Mouse (Mus musculus): ENCODE measurements around the gene Olfr773. TPM values are rescaled to one million over a fixed set of nuclear protein-coding genes. Genes with fewer than 3 reads are reported as not detected.
"Not testable (repeated sequence)": the region's sequence is repeated elsewhere in the genome, so short reads cannot be mapped to it uniquely, and the experiment has no call there.

The Olfr773 gene
- not detected in 2 replicates for polyA plus RNA-seq (2015; fragmentation: Nextera tagmentation; extraction: Ambion mirVana)

- not testable (repeated sequence) for H3K9ac ChIP-seq (ENCODE audit: low read depth, low read length); ATAC-seq; H3K9me3 ChIP-seq (ENCODE audit: control insufficient read depth, low read length); H3K4me2 ChIP-seq (ENCODE audit: low read depth, low read length); H3K36me3 ChIP-seq (ENCODE audit: control insufficient read depth, insufficient read depth, low read length); H3K27me3 ChIP-seq (replicated peaks; ENCODE audit: control insufficient read depth, insufficient read depth, low read length); H3K27ac ChIP-seq (ENCODE audit: low read length); H3K4me3 ChIP-seq (ENCODE audit: low read length); H3K4me1 ChIP-seq (ENCODE audit: control insufficient read depth, insufficient read depth, low read length)
Observed at GRCm38 (mm10) chr10:129187319-129187718, at the start of gene Olfr773. Gene Olfr773 (minus strand): TSS chr10:129187419.

- Histone ChIP-seq H3K27ac (ENCODE audit: low read length) (no peak within 1 kb of the TSS), H3K4me2 (ENCODE audit: low read depth, low read length) (no peak within 1 kb of the TSS), H3K4me1 (ENCODE audit: control insufficient read depth, insufficient read depth, low read length) (no peaks in the 10 kb centered on the region), H3K36me3 (ENCODE audit: control insufficient read depth, insufficient read depth, low read length) (no peaks in the 10 kb centered on the region), H3K4me3 (ENCODE audit: low read length) (no peak within 1 kb of the TSS), H3K9me3 (ENCODE audit: control insufficient read depth, low read length) (no peaks in the 10 kb centered on the region), H3K9ac (ENCODE audit: low read depth, low read length) (no peak within 1 kb of the TSS), H3K27me3 (replicated peaks; ENCODE audit: control insufficient read depth, insufficient read depth, low read length) (no peaks in the 10 kb centered on the region)
- ATAC-seq: no peak
- 65% methylated on average over 2 of the region's 2 CpGs for WGBS
Observed at GRCm38 (mm10) chr10:129235904-129236303, 48.7 kb upstream of the Olfr773 start, which contains the start of gene Olfr774. Gene Olfr774 (plus strand): TSS chr10:129236204.

- H3K27me3 ChIP-seq (replicated peaks; ENCODE audit: control insufficient read depth, insufficient read depth, low read length): no peaks in the 10 kb centered on the region
- no peak for ATAC-seq
- 70% methylated on average over 1 of the region's 1 CpGs for WGBS
- H3K9me3 ChIP-seq (ENCODE audit: control insufficient read depth, low read length): no peaks in the 10 kb centered on the region
- H3K27ac ChIP-seq (ENCODE audit: low read length): no peak overlapping the region
- H3K4me1 ChIP-seq (ENCODE audit: control insufficient read depth, insufficient read depth, low read length): no peaks in the 10 kb centered on the region
- H3K9ac ChIP-seq (ENCODE audit: low read depth, low read length): no peak overlapping the region
- H3K4me2 ChIP-seq (ENCODE audit: low read depth, low read length): no peak overlapping the region
- no peak overlapping the region for H3K4me3 ChIP-seq (ENCODE audit: low read length)
- H3K36me3 ChIP-seq (ENCODE audit: control insufficient read depth, insufficient read depth, low read length): no peaks in the 10 kb centered on the region
Observed at GRCm38 (mm10) chr10:129230737-129231136, 43.5 kb upstream of the Olfr773 start.

- H3K9me3 ChIP-seq (ENCODE audit: control insufficient read depth, low read length); ATAC-seq; H3K4me2 ChIP-seq (ENCODE audit: low read depth, low read length); H3K27ac ChIP-seq (ENCODE audit: low read length); H3K9ac ChIP-seq (ENCODE audit: low read depth, low read length); H3K4me3 ChIP-seq (ENCODE audit: low read length); H3K27me3 ChIP-seq (replicated peaks; ENCODE audit: control insufficient read depth, insufficient read depth, low read length); H3K4me1 ChIP-seq (ENCODE audit: control insufficient read depth, insufficient read depth, low read length); H3K36me3 ChIP-seq (ENCODE audit: control insufficient read depth, insufficient read depth, low read length): not testable (repeated sequence)
- WGBS: 87% methylated on average over 3 of the region's 4 CpGs
Observed at GRCm38 (mm10) chr10:129177821-129178220, 9.4 kb downstream of the Olfr773 start, which contains the start of gene Olfr772. Gene Olfr772 (minus strand): TSS chr10:129177921.

- 72% methylated on average over 1 of the region's 1 CpGs for WGBS
Observed at GRCm38 (mm10) chr10:129164651-129165050, 22.6 kb downstream of the Olfr773 start, which contains the start of gene Olfr771. Gene Olfr771 (minus strand): TSS chr10:129164751.

GRCm38 (mm10) chr10:129138898-129139297, 48.3 kb downstream of the Olfr773 start, which contains the start of gene Olfr770:
Gene Olfr770 (minus strand): TSS chr10:129138998.
- Histone ChIP-seq H3K4me1 (ENCODE audit: control insufficient read depth, insufficient read depth, low read length) (no peaks in the 10 kb centered on the region), H3K27me3 (replicated peaks; ENCODE audit: control insufficient read depth, insufficient read depth, low read length) (no peaks in the 10 kb centered on the region), H3K4me3 (ENCODE audit: low read length) (no peak within 1 kb of the TSS), H3K27ac (ENCODE audit: low read length) (no peak within 1 kb of the TSS), H3K9me3 (ENCODE audit: control insufficient read depth, low read length) (no peaks in the 10 kb centered on the region), H3K4me2 (ENCODE audit: low read depth, low read length) (no peak within 1 kb of the TSS), H3K36me3 (ENCODE audit: control insufficient read depth, insufficient read depth, low read length) (no peaks in the 10 kb centered on the region), H3K9ac (ENCODE audit: low read depth, low read length) (no peak within 1 kb of the TSS)
- 92% methylated on average over 2 of the region's 2 CpGs for WGBS
- no peak for ATAC-seq

More at GRCm38 (mm10) chr10:129164651-129165050, 22.6 kb downstream of the Olfr773 start, which contains the start of gene Olfr771:
- H3K27me3 ChIP-seq (replicated peaks; ENCODE audit: control insufficient read depth, insufficient read depth, low read length): no peaks in the 10 kb centered on the region
- H3K36me3 ChIP-seq (ENCODE audit: control insufficient read depth, insufficient read depth, low read length): no peaks in the 10 kb centered on the region
- no peak within 1 kb of the TSS for H3K9ac ChIP-seq (ENCODE audit: low read depth, low read length)
- no peak within 1 kb of the TSS for H3K27ac ChIP-seq (ENCODE audit: low read length)
- no peak for ATAC-seq
- no peak within 1 kb of the TSS for H3K4me3 ChIP-seq (ENCODE audit: low read length)
- H3K9me3 ChIP-seq (ENCODE audit: control insufficient read depth, low read length): no peaks in the 10 kb centered on the region
- no peaks in the 10 kb centered on the region for H3K4me1 ChIP-seq (ENCODE audit: control insufficient read depth, insufficient read depth, low read length)
- no peak within 1 kb of the TSS for H3K4me2 ChIP-seq (ENCODE audit: low read depth, low read length)

Other genes with a start within 250 kb of the Olfr773 start
- 23.2 and 28.6 TPM in 2 replicates for gene Mettl7b, start 226.4 kb downstream of the Olfr773 start, polyA plus RNA-seq (2015; fragmentation: Nextera tagmentation; extraction: Ambion mirVana)
- gene Olfr9, start 198.0 kb downstream of the Olfr773 start, polyA plus RNA-seq (2015; fragmentation: Nextera tagmentation; extraction: Ambion mirVana): not detected in 2 replicates
- gene Olfr763, start 176.6 kb downstream of the Olfr773 start, polyA plus RNA-seq (2015; fragmentation: Nextera tagmentation; extraction: Ambion mirVana): not detected in 2 replicates
- gene Olfr764-ps1, start 147.5 kb downstream of the Olfr773 start, polyA plus RNA-seq (2015; fragmentation: Nextera tagmentation; extraction: Ambion mirVana): not detected in 2 replicates
- gene Olfr765, start 137.4 kb downstream of the Olfr773 start, polyA plus RNA-seq (2015; fragmentation: Nextera tagmentation; extraction: Ambion mirVana): not detected in 2 replicates
- not detected in 2 replicates for gene Olfr766-ps1, start 118.4 kb downstream of the Olfr773 start, polyA plus RNA-seq (2015; fragmentation: Nextera tagmentation; extraction: Ambion mirVana)
- not detected in 2 replicates for gene Olfr767, start 104.5 kb downstream of the Olfr773 start, polyA plus RNA-seq (2015; fragmentation: Nextera tagmentation; extraction: Ambion mirVana)
- not detected in 2 replicates for gene Olfr768, start 88.0 kb downstream of the Olfr773 start, polyA plus RNA-seq (2015; fragmentation: Nextera tagmentation; extraction: Ambion mirVana)
- not detected in 2 replicates for gene Olfr769, start 69.6 kb downstream of the Olfr773 start, polyA plus RNA-seq (2015; fragmentation: Nextera tagmentation; extraction: Ambion mirVana)
- not detected in 2 replicates for gene Olfr770, start 48.4 kb downstream of the Olfr773 start, polyA plus RNA-seq (2015; fragmentation: Nextera tagmentation; extraction: Ambion mirVana)
- gene Olfr771, start 22.7 kb downstream of the Olfr773 start, polyA plus RNA-seq (2015; fragmentation: Nextera tagmentation; extraction: Ambion mirVana): not detected in 2 replicates
- not detected in 2 replicates for gene Olfr772, start 9.5 kb downstream of the Olfr773 start, polyA plus RNA-seq (2015; fragmentation: Nextera tagmentation; extraction: Ambion mirVana)
- gene Olfr774, start 48.8 kb upstream of the Olfr773 start, polyA plus RNA-seq (2015; fragmentation: Nextera tagmentation; extraction: Ambion mirVana): not detected in 2 replicates
- not detected in 2 replicates for gene Olfr775, start 61.0 kb upstream of the Olfr773 start, polyA plus RNA-seq (2015; fragmentation: Nextera tagmentation; extraction: Ambion mirVana)
- not detected in 2 replicates for gene Olfr776, start 71.7 kb upstream of the Olfr773 start, polyA plus RNA-seq (2015; fragmentation: Nextera tagmentation; extraction: Ambion mirVana)
- gene Olfr777, start 84.1 kb upstream of the Olfr773 start, polyA plus RNA-seq (2015; fragmentation: Nextera tagmentation; extraction: Ambion mirVana): not detected in 2 replicates
- gene Olfr780, start 130.7 kb upstream of the Olfr773 start, polyA plus RNA-seq (2015; fragmentation: Nextera tagmentation; extraction: Ambion mirVana): not detected in 2 replicates
- not detected in 2 replicates for gene Olfr781, start 141.4 kb upstream of the Olfr773 start, polyA plus RNA-seq (2015; fragmentation: Nextera tagmentation; extraction: Ambion mirVana)
- gene Olfr782, start 161.4 kb upstream of the Olfr773 start, polyA plus RNA-seq (2015; fragmentation: Nextera tagmentation; extraction: Ambion mirVana): not detected in 2 replicates
- 0.06 TPM in 1 of 2 replicates, not detected in the other for gene Olfr784, start 196.7 kb upstream of the Olfr773 start, polyA plus RNA-seq (2015; fragmentation: Nextera tagmentation; extraction: Ambion mirVana)
- not detected in 2 replicates for gene Olfr785, start 218.0 kb upstream of the Olfr773 start, polyA plus RNA-seq (2015; fragmentation: Nextera tagmentation; extraction: Ambion mirVana)
- gene Olfr786, start 239.9 kb upstream of the Olfr773 start, polyA plus RNA-seq (2015; fragmentation: Nextera tagmentation; extraction: Ambion mirVana): not detected in 2 replicates